Mouse (Mus musculus): ENCODE data around the gene Pou4f2. TPM values are rescaled to one million over a fixed set of nuclear protein-coding genes. Genes with fewer than 3 reads are reported as not detected.

The Pou4f2 gene
- total RNA-seq (2023) = not detected in 4 replicates

GRCm38 (mm10) chr8:78436071-78436651, at the start of gene Pou4f2:
Gene Pou4f2 (minus strand): TSS chr8:78436645.

Other genes starting within 250 kb of the Pou4f2 start
- not detected in 4 replicates for gene Ttc29, start 223.3 kb downstream of the Pou4f2 start, total RNA-seq (2023)
- 90.7 to 103 TPM (median 93.1 TPM) in 4 replicates for gene Rbmxl1, start 72.3 kb upstream of the Pou4f2 start, total RNA-seq (2023)
- 32.1 to 39.4 TPM (median 37.0 TPM) in 4 replicates for gene Slc10a7, start 72.7 kb upstream of the Pou4f2 start, total RNA-seq (2023)

Measured in B cell, adult 62 days (primary cell).